Mouse (Mus musculus) Patski (cell line): Measurements from ENCODE around the gene Cln6. TPM values are rescaled to one million over a fixed set of nuclear protein-coding genes. Genes with fewer than 3 reads are reported as not detected.
A peak's percentile ranks its signal among the peaks of the same experiment; 100 is the strongest.
"Not testable (repeated sequence)": the region's sequence is repeated elsewhere in the genome, so short reads cannot be mapped to it uniquely, and the experiment has no call there.

Experiments
- ATAC-seq: fragments of 100-300 bp; one replicate; pipeline ENCODE4 v1.8.0; 2021
- CTCF ChIA-PET: fragments of 350-600 bp; sonication (Branson Sonifier 250); formaldehyde crosslinking; loops from one replicate; lab custom pipeline; 2022; ENCODE audit warnings: inconsistent platforms; lab: Charles Lee
- POLR2A ChIA-PET: fragments of 350-600 bp; sonication (Branson Sonifier 250); formaldehyde crosslinking; loops from one replicate; lab custom pipeline; 2022; ENCODE audit warnings: antibody characterized with exemption, inconsistent platforms; lab: Charles Lee
- DNase-seq: peaks from one replicate; pipeline ENCODE4 v3.0.0-alpha.2; 2011; ENCODE audit warnings: low read depth, low spot score
- H3K27me3 ChIP-seq: fragments of 371-371 bp; one replicate; pipeline ENCODE4 v1.5.1; 2021
- CTCF ChIP-seq: fragments of 100-300 bp; IDR thresholded peaks from one replicate; pipeline ENCODE4 v1.5.1; 2021
- in situ Hi-C: fragments of 300-500 bp; cut with MboI; formaldehyde crosslinking; loops from 3 replicates; pipeline ENCODE4 v1.11.1; 2018; ENCODE audit warnings: low pct_unique_long_range_greater_than_20kb, mixed read lengths
- polyA plus RNA-seq: library from polyadenylated mRNA; unstranded; gene quantifications from one replicate; pipeline ENCODE4 v1.2.3, GENCODE M21; 2021

Cln6 gene
- polyA plus RNA-seq, 1 experiment from 2014 or later = 41.0 TPM

GRCm38 (mm10) chr9:62816323-62817098 is 22.1 kb upstream of the Cln6 start:
- in situ Hi-C loops = no loop called here
- CTCF ChIA-PET = no interaction called here
- ATAC-seq (no peak), DNase-seq (no peak)
- no peaks in the 10 kb centered on the region for H3K27me3 ChIP-seq
- no peak for TF ChIP-seq CTCF
- POLR2A ChIA-PET = no interaction called here

GRCm38 (mm10) chr9:62817099-62817571 is 21.4 kb upstream of the Cln6 start:
- TF ChIP-seq CTCF = no peak
- ATAC-seq (no peak), DNase-seq (no peak)
- in situ Hi-C loops = no loop called here
- POLR2A ChIA-PET = no interaction called here
- no peaks in the 10 kb centered on the region for H3K27me3 ChIP-seq
- CTCF ChIA-PET = no interaction called here

- in situ Hi-C loops = no loop called here
- CTCF ChIA-PET = interaction anchor here (0.9 to 1.4 kb wide), 3 partner anchors 11 to 293 kb away, joined by 3 to 8 read pairs (median 5); no protein-coding TSS in a partner anchor
- POLR2A ChIA-PET = no interaction called here
- peak; percentile 47 for ATAC-seq
- no peaks in the 10 kb centered on the region for H3K27me3 ChIP-seq
- DNase-seq = no peak
- TF ChIP-seq CTCF = no peak
Observed at GRCm38 (mm10) chr9:62817828-62818614, 20.6 kb upstream of the Cln6 start.

- ChIA-PET POLR2A (no interaction called here), CTCF (interaction anchor here (0.6 to 1.4 kb wide), 2 partner anchors 12 to 760 kb away, joined by 3 to 5 read pairs; no protein-coding TSS in a partner anchor)
- in situ Hi-C loops = no loop called here
- ATAC-seq (no peak), DNase-seq (no peak)
- TF ChIP-seq CTCF = no peak
- H3K27me3 ChIP-seq = no peaks in the 10 kb centered on the region
Observed at GRCm38 (mm10) chr9:62819494-62819893, 19.1 kb upstream of the Cln6 start.

GRCm38 (mm10) chr9:62819910-62820309 is 18.7 kb upstream of the Cln6 start:
- POLR2A ChIA-PET = not testable (repeated sequence)

GRCm38 (mm10) chr9:62820829-62821228 is 17.8 kb upstream of the Cln6 start:
- no peak for DNase-seq
- no peak for TF ChIP-seq CTCF
- ChIA-PET POLR2A (no interaction called here), CTCF (no interaction called here)
- in situ Hi-C loops = no loop called here
- ATAC-seq = no peak
- H3K27me3 ChIP-seq = no peaks in the 10 kb centered on the region

More at GRCm38 (mm10) chr9:62819910-62820309, 18.7 kb upstream of the Cln6 start:
- ATAC-seq, in situ Hi-C loops, H3K27me3 ChIP-seq, DNase-seq: not testable (repeated sequence)
- CTCF ChIA-PET = interaction anchor here (0.6 kb wide), 1 partner anchor 759 kb away, joined by 3 read pairs; no protein-coding TSS in a partner anchor

- TF ChIP-seq CTCF = no peak
- CTCF ChIA-PET = no interaction called here
- in situ Hi-C loops = no loop called here
Observed at GRCm38 (mm10) chr9:62821811-62822210, 16.8 kb upstream of the Cln6 start.

GRCm38 (mm10) chr9:62825791-62826393 is 12.7 kb upstream of the Cln6 start:
- ChIA-PET POLR2A (no interaction called here), CTCF (interaction anchor here (1.3 kb wide), 1 partner anchor 10 kb away, joined by 4 read pairs; no protein-coding TSS in a partner anchor)
- in situ Hi-C loops = no loop called here
- ATAC-seq (no peak), DNase-seq (no peak)
- H3K27me3 ChIP-seq = no peaks in the 10 kb centered on the region
- no peak for TF ChIP-seq CTCF

More at GRCm38 (mm10) chr9:62821811-62822210, 16.8 kb upstream of the Cln6 start:
- POLR2A ChIA-PET = no interaction called here
- H3K27me3 ChIP-seq = no peaks in the 10 kb centered on the region
- ATAC-seq (no peak), DNase-seq (no peak)

- POLR2A ChIA-PET = no interaction called here
- in situ Hi-C loops = no loop called here
- H3K27me3 ChIP-seq = no peaks in the 10 kb centered on the region
- DNase-seq = no peak
- no peak for ATAC-seq
- TF ChIP-seq CTCF = no peak
- CTCF ChIA-PET = interaction anchor here (1.3 kb wide), 1 partner anchor 10 kb away, joined by 4 read pairs; no protein-coding TSS in a partner anchor
Observed at GRCm38 (mm10) chr9:62826456-62826855, 12.1 kb upstream of the Cln6 start.
